Mouse (Mus musculus): ENCODE measurements around the gene Slc34a1.

The Slc34a1 gene

DNA sequence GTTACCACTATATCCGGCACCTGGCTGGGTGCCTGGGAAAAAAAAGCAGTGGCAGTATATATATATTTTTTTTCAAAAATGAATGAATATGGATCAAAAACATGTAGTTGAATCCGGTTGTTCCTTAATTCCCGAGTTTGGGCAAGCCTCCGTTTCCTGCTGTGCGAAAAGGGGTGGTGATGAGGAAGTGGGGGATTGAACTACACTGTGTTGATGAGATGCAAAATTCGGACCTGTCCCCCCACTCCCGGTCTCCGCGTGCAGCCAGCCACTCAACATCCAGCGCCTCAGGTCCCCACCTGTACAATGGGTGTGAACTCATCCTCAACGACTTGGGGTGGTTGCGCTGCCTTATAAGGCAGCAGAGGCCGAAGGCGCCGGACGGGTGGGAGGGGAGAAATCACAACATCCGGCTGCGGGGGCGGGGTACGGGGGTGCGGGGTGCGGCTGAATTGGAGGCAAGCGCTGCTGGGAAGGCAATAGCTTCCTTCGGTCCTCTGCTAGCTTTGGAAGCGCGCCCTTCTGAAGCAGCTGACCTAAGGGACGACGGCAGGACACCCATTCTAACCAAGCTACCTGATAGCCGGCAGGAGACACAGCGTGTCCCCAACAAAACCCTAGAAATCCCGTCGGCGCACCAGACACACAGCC is 46.4 kb downstream of the Slc34a1 start:
- DNase-seq: no peak

DNA sequence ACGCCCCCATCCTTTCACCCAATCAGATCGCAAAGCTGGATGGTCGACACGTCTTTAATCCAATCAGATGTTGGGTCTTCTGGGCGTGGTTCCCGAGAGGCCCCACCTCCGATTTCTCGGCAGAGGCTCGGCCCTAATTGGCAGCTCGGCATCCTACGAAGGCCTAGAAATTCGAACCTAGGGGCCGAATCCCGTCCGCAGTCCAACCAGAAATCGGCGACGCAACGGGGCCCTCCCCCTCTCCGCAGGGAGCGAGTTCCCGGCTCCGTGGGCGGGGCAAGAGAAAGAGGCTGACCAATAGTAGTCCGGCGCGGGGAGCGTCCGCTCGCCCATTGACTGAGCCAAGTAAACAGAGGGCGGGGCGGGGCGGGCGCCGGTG is 46.9 kb downstream of the Slc34a1 start, which contains the start of gene Grk6:
Gene Grk6 (plus strand): TSS at position 136 of the 379 bp plus-strand sequence.
- peak; percentile 100 for DNase-seq

DNA sequence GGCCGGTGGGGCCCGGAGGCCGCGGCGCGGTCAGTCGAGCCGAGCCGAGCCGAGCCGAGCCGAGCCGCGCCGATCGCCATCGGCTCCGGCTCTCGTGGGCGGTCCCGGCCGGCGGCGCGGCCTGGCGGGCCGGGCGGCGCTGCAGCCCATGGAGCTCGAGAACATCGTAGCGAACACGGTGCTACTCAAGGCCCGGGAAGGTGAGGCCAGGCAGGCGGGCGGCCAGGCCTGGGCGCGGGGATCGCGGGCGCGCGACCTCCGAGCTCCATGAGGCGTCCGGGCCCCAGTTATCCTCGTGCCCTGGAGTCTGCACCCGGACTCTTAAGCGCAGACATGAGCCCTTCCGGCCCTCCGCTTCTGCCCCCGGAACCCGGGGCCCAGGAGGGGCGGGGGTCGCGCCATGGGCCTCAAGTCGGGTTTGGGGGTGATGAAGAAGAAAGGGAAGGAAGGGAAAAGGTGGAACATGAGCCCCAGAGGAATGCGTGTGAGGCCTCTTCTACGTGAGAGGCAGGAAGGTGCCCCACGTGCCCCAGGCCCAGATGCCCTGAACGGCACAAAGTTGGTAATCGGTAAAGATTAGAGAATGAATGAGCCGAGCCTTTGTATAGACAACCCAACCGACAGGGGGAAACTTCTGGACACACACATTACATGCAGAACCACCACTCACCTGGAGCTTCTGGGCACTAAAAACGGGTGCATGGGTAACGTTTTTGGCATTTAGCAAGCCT is 47.5 kb downstream of the Slc34a1 start:
- no peak for DNase-seq

DNA sequence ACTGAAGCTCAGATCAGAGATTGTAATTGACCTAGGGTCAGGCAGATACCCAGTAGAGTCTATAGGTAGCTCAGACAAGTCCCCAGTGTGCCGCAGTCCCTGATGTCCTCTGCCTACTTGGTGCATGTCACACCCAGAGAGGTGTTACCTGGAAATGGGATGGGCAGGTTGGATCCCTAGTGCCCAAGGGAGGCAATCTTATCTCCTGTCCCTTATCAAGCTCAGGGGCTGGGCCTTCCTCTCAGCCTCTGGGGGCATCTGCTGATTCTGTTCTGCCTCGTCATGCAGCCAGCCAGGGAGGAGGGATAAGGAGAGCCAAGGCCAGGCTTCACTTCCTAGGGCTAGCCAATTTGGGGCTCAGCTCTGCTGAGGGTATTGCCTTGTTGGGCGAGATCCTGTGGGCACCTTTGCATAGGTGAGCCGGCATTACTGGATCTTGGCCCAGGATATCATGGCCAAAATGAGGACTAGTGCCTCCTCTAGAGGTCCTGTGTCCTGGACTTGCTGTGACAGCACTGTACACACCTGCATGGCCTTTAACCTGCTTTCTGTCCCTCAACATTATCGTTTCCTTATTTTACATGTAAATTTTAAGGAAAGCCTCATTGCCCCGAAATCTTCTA is 48.6 kb downstream of the Slc34a1 start:
- DNase-seq: no peak

DNA sequence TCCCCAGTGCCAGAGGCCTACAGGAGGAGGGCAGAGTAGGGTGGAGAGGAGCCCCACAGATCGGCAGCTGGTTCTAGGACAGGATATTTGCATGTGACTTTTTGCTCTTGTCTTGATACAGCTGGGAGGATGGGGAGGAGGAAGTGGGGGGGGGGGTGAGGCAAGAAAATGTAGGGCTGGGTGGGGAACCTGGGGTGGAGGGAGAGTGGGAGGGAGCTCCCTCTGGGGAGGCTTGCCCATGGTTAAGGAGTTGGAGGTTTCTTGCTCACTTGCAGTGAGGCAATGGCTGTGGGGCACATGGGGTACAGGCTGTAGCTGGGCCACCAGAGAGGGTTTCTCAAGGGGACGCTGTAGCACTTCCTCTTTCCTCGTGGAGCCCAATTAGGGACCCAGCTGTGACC is 49.6 kb downstream of the Slc34a1 start:
- DNase-seq: no peak

DNA sequence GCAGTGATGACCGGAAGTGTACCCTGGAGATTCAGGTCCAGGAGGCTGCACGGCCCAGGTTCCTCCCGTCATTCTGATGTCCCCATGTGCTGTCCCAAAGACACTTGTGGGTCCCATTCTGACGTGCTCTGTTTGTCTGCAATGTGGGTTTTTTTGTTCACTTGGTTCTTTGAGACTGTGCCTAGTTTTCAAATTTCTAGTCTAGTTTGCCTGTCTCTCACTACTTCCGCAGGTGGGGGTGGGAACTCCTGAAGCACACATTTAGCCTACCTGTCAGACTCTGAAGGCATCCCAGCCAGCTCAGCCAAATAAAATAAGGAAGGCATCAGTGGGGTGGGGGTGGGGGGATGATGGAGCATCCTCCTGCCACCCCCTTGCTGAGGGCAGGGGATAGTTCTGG is 50.1 kb downstream of the Slc34a1 start:
- DNase-seq: no peak

DNA sequence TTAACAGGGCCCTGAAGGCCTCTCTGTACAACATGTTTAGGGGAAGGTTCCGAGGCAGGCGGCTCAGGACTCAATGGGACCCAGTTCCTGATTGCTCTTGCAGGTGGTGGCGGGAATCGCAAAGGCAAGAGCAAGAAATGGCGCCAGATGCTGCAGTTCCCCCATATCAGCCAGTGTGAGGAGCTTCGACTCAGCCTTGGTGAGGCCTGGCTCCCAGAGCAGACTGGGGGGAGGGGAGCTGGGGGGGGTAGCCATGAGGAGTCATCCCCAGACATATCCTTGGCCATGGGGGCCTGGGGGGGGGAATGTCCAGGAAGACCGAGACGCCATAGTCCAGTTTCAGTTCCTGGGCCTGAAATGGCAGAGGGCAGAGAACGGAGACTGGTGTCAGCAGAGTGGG is 51.2 kb downstream of the Slc34a1 start:
- no peak for DNase-seq

DNA sequence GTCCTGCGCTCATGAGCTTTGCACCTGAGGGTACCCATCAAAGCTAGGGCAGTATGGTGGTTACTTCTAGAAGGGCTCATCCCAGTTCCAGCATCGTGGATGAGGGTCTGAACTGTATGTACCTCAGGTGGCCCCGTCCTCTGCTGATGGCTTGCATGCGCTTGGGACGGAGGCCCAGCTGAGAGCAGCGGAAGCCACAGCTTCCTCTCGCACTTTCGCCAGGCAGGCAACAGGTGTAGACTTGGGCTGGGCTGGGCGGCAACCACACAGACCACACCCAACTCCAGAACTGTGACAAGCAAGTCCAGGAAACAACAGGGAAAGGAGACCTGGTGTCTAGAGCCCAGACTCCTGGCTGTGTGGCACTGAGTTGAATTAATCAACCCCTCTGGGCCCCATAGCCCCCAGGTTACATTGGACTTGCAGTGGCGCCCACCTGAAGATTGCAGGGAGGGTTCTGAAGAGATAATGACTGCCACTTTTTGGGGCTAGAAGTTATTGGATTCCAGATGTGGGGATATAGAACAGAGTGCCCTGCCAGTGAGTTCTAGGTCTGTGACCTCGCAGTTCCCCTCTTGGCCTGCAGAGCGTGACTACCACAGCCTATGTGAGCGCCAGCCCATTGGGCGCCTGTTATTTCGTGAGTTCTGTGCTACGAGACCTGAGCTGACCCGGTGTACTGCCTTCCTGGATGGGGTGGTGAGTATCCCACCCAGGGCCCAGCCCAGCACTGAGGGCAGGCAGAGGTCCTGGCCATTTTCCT is 51.9 kb downstream of the Slc34a1 start:
- DNase-seq: no peak

DNA sequence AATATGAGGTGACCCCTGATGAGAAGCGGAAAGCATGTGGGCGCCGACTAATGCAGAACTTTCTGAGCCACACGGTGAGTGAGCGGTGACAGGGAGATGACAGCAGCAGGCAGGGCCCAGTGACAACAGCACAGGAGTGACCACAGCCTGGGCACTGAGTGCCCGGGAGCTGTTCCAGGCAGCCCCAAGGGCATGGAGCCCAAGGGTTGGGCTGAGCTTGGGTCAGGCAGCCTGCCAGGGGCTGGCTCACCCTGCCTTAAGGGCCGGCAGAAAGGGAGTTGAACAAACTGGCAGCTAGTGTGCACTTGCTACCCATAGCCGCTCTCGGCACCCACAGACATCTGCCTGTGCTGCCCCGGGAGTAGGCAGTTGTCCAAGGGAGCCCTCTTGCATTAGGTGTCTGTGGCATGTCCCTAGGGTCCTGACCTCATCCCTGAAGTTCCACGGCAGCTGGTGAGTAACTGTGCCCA is 52.6 kb downstream of the Slc34a1 start:
- no peak for DNase-seq

DNA sequence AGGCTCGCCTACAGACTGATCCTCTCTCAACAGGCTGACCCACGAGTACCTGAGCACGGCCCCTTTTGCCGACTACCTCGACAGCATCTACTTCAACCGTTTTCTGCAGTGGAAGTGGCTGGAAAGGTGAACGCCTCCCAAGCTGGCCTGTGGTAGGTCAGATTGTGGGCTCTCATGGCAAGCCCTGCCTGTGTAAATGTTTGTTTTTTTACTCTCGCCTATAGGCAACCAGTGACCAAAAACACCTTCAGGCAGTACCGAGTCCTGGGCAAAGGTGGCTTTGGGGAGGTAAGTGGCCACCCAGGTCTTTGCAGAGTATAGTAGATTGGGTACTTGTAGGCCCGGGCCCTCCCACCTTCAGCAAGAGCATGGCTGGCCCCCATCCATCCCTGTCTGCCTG is 53.3 kb downstream of the Slc34a1 start:
- DNase-seq: no peak

DNA sequence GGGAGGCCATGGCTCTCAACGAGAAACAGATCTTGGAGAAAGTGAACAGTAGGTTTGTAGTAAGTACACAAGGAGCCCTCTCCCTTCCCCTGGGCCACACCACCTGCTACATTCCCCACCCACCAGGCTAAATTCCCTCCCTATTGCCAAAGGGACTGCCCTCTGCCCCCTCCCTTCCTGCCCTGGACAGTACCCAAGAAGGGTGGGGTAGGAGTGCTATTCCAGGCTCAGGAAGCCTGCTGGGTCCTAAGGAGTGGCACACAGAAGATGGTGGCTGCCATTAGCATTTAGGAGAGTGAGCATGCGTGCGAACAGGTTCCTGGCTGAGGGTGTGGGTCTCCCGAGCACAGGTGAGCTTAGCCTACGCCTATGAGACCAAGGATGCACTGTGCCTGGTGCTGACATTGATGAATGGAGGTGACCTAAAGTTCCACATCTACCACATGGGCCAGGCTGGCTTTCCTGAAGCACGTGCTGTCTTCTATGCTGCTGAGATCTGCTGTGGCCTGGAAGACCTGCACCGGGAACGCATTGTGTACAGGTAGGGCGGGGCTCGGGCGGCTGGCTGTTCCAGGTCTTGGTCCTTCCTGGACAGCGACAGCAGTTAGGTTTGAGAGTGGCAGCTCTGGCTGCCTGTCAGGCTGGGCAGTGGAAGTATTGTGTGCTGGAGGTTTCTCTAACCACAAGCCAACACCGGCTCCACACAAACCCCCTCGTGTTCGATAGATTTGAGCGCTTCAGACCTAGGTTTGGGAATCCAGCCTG is 54.0 kb downstream of the Slc34a1 start:
- peak; percentile 53 for DNase-seq

DNA sequence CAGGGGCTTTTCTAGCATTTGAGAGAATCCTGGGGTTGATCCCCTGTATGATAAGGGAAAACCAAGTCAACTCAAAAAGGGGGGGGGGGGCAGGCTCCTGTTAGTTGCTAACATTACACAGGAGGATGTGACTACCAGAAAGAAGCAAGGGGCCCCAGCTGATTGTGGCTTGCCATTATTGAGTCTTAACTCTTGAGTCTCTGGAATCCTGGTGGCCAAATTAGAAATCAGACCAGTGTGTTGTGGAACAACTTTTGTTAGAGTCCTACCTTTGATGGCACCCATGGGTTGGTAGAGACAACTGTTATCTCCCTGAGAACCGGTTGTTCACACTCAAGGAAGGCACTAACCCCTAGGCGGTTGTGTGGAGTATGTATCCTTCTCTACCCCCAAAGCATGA is 65.0 kb downstream of the Slc34a1 start:
- DNase-seq: no peak

DNA sequence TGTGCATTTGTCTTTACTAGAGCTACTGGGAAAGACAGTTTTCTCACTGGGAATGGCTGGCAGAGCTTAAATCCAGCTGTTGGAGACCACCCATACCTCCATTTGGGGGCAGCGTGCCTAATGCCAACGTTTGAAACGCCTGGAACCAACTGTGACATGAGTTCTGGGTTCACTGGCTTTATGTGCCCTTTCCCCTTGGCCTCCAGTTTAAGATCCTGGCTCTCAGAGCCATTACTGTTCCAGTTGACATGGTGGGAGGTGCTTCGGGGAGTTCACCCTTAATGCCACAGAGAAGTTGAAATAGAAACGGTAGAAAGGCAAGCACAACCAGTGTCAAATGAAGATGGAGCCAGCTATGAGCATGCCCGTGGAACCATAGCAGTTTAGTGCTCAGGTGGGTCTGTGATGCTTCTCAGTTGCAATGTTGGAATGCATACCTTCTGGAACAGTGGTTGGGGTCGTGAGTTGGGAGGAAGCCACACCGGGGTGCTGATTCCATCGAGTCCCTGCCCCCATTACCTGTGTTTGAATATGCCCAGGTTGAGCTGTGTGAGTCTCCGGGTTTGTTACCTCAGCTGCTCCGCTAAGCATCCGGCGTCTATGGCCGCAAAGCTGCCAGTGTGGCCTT is 65.5 kb downstream of the Slc34a1 start:
- no peak for DNase-seq

DNA sequence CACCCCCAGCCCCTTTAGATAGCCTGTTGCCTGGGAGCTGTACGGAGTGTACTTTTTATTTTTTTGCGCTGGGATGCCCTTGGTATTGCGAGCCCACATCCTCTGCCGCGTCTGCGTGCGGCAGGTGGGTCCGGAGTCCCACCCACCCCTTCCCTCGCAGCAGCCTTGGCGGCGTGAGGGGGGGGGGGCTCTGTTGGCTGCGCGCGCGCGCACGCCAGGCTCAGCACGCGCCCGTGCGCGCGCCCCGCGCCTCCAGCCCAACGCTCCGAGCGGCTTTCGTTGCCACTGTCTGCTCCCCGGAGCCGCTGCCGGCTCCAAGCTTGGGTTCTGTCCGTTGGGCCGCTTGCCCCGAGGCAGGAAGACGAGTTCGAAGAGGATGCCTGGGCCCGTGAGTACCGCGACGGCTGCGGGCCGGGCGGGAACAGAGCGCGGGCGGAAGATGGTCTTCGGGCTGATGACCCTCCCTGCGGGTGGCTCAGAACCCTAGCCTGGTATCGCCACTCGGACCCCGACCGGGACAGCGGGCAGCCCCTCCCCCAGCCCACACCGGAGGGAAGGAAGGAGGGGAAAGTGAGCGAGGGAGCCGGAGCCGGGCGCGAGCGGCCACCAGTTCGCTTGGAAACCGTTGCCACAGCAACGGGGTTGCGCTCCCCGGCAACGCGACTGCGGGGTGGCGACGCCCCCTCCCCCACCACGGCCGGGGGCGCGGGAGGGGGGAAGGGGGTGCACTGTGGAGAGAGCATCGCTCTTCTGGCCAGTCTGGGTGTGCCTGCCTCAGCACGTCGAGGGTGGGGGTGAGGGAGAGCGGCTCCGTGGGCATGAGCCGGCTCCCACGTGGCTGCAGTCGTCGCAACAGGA is 66.3 kb downstream of the Slc34a1 start, which contains the start of gene Prr7:
Gene Prr7 (plus strand): TSS at position 241 of the 858 bp plus-strand sequence.
- DNase-seq: peak; percentile 55

DNA sequence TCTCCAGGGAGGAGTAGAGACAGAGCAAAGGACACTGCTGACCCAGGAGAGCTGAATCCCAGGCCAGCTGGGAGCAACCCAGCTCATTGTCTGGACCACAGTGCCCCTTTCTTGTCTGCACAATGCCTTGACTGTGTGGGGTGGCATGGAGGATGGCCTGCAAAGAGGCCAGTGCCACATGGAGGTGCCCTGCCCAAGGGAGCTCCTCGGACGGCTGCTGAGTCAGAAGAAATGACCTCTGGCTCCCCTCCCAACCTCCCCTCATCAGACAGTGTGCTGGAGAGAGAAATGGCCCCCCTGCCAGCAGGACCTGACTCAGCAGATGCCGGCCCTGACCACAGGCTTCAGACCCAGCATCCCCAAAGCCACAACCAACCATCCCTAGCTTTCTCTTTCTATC is 67.2 kb downstream of the Slc34a1 start:
- DNase-seq: no peak
